Mouse (Mus musculus) heart, adult 2 months (tissue): ENCODE results near the gene Gm5475. TPM values are rescaled to one million over a fixed set of nuclear protein-coding genes. Genes with fewer than 3 reads are reported as not detected.
A peak's percentile ranks its signal among the peaks of the same experiment; 100 is the strongest.

Source experiments
- DNase-seq, 2 experiments: peaks; one replicate each; pipeline ENCODE4 v3.0.0; 2021
- H3K27ac ChIP-seq: fragments of 200-600 bp; 2 replicates; pipeline ENCODE4 v1.8.1; 2022
- H3K27me3 ChIP-seq: fragments of 200-500 bp; 2 replicates; pipeline ENCODE4 v1.6.1; 2012; ENCODE audit warnings: mild to moderate bottlenecking, low read length, inconsistent platforms, mixed read lengths; ENCODE audit not compliant: control insufficient read depth, insufficient read depth
- H3K36me3 ChIP-seq: fragments of 200-500 bp; 2 replicates; pipeline ENCODE4 v1.6.1; 2012; ENCODE audit warnings: low read length, inconsistent platforms; ENCODE audit not compliant: control insufficient read depth, insufficient read depth
- H3K4me1 ChIP-seq: fragments of 200-500 bp; 2 replicates; pipeline ENCODE4 v1.6.1; 2011; ENCODE audit warnings: low read length; ENCODE audit not compliant: control insufficient read depth, insufficient read depth
- H3K4me3 ChIP-seq: fragments of 200-600 bp; 2 replicates; pipeline ENCODE4 v1.8.1; 2022
- H3K79me2 ChIP-seq: fragments of 200-500 bp; replicated peaks from 2 replicates; pipeline ENCODE4 v1.6.1; 2012; ENCODE audit warnings: mild to moderate bottlenecking, inconsistent platforms, low read length, moderate library complexity, mixed read lengths; ENCODE audit not compliant: control insufficient read depth, insufficient read depth
- H3K9ac ChIP-seq: fragments of 200-500 bp; 2 replicates; pipeline ENCODE4 v1.6.1; 2012; ENCODE audit warnings: low read depth, mild to moderate bottlenecking, control low read depth, inconsistent platforms, low read length, mixed read lengths
- CTCF ChIP-seq: fragments of 200-600 bp; IDR thresholded peaks from 2 replicates; pipeline ENCODE4 v1.8.1; 2022; ENCODE audit warnings: antibody characterized with exemption, mild to moderate bottlenecking, moderate library complexity
- EP300 ChIP-seq: fragments of 200-500 bp; IDR thresholded peaks from 2 replicates; pipeline ENCODE4 v1.6.1; 2011; ENCODE audit warnings: low read depth, low read length, control low read depth; ENCODE audit not compliant: insufficient read depth
- POLR2A ChIP-seq: fragments of 200-500 bp; IDR thresholded peaks from 2 replicates; pipeline ENCODE4 v1.6.1; 2011; ENCODE audit warnings: mild to moderate bottlenecking, low read depth, low read length, control low read depth; ENCODE audit not compliant: insufficient read depth
- WGBS: fragments of 180-500 bp; shearing (Covaris S2); methylation state at CpG from one replicate; pipeline ENCODE4 v1.1.7; 2018; 5-methylcytosine and 5-hydroxymethylcytosine counted together
- intact Hi-C: fragments of 180-260 bp; cut with DNase I; formaldehyde crosslinking; loops from one replicate; pipeline ENCODE4 v1.15.1; 2025
- polyA plus RNA-seq: library from polyadenylated mRNA; depleted of rRNA; stranded (reverse); fragments of >200 nt; gene quantifications from 2 replicates; pipeline ENCODE4 v1.2.3, GENCODE M21; 2012
- total RNA-seq, 2 experiments: library from RNA; stranded (reverse); gene quantifications; 2 replicates each; pipeline ENCODE4 v1.2.3; 2021

Gene Gm5475
- total and polyA plus RNA-seq, 3 experiments: not detected

GRCm38 (mm10) chr15:100460942-100461341 lies 39.0 kb downstream of the Gm5475 start:
- H3K4me1 ChIP-seq: no peaks in the 10 kb centered on the region
- peak; percentile 29 to 34 for DNase-seq
- WGBS: 12% methylated on average over 12 of the region's 12 CpGs
- no peak overlapping the region for H3K27ac ChIP-seq
- TF ChIP-seq CTCF: no peak
- no peak for TF ChIP-seq EP300
- TF ChIP-seq POLR2A: no peak
- no peaks in the 10 kb centered on the region for H3K27me3 ChIP-seq
- H3K36me3 ChIP-seq: no peaks in the 10 kb centered on the region
- intact Hi-C loops: loop anchor here (10.0 kb wide), 1 partner anchor 154 kb away; the partner anchor contains the start of gene Dazap2
- no peak overlapping the region for H3K4me3 ChIP-seq
- H3K79me2 ChIP-seq: no peaks in the 10 kb centered on the region
- no peak overlapping the region for H3K9ac ChIP-seq

GRCm38 (mm10) chr15:100461646-100462045 lies 39.7 kb downstream of the Gm5475 start:
- intact Hi-C loops: loop anchor here (10.0 kb wide), 1 partner anchor 153 kb away; the partner anchor contains the start of gene Dazap2
- Histone ChIP-seq H3K4me3 (no peak overlapping the region), H3K79me2 (no peaks in the 10 kb centered on the region), H3K36me3 (no peaks in the 10 kb centered on the region), H3K27me3 (no peaks in the 10 kb centered on the region), H3K9ac (no peak overlapping the region), H3K27ac (no peak overlapping the region), H3K4me1 (no peaks in the 10 kb centered on the region)
- 60% methylated on average over 9 of the region's 9 CpGs for WGBS
- no peak for DNase-seq
- TF ChIP-seq EP300: no peak
- TF ChIP-seq CTCF: no peak
- TF ChIP-seq POLR2A: no peak

DNA sequence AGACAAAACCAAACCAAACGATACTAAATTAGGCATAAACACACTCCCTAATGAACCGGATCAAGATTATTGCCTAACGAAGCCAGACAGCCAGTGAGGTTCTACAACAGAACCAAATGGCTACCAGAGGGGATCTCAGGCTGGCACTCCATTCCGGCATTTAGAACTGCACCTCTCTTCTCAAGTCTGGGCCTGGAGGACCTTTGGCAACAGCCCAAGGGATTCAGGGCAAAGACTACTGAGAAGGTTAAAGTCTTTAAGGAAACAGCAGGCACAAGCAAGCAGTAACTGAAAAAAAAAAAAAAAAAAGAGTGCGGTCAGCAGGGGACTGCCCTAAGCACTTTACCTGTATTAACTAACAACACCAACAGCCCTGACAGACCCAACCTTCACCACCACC lies 40.1 kb downstream of the Gm5475 start:
- TF ChIP-seq CTCF (no peak), POLR2A (no peak), EP300 (no peak)
- Histone ChIP-seq H3K4me3 (no peak overlapping the region), H3K27me3 (no peaks in the 10 kb centered on the region), H3K9ac (no peak overlapping the region), H3K79me2 (no peaks in the 10 kb centered on the region), H3K27ac (no peak overlapping the region), H3K36me3 (no peaks in the 10 kb centered on the region), H3K4me1 (no peaks in the 10 kb centered on the region)
- WGBS: 74% methylated on average over 5 of the region's 5 CpGs
- no peak for DNase-seq
- intact Hi-C loops: loop anchor here (10.0 kb wide), 1 partner anchor 153 kb away; the partner anchor contains the start of gene Dazap2

- Histone ChIP-seq H3K36me3 (no peaks in the 10 kb centered on the region), H3K9ac (no peak overlapping the region), H3K79me2 (no peaks in the 10 kb centered on the region), H3K27ac (no peak overlapping the region), H3K4me1 (no peaks in the 10 kb centered on the region), H3K4me3 (no peak overlapping the region), H3K27me3 (no peaks in the 10 kb centered on the region)
- 22% methylated on average over 6 of the region's 6 CpGs for WGBS
- TF ChIP-seq POLR2A (no peak), EP300 (no peak), CTCF (peak; percentile 85)
- intact Hi-C loops: loop anchor here (10.0 kb wide), 1 partner anchor 151 kb away; the partner anchor contains the start of gene Dazap2
- DNase-seq: peak; percentile 47 to 64
These were observed 41.8 kb downstream of the Gm5475 start for GRCm38 (mm10) chr15:100463712-100464111.

DNA sequence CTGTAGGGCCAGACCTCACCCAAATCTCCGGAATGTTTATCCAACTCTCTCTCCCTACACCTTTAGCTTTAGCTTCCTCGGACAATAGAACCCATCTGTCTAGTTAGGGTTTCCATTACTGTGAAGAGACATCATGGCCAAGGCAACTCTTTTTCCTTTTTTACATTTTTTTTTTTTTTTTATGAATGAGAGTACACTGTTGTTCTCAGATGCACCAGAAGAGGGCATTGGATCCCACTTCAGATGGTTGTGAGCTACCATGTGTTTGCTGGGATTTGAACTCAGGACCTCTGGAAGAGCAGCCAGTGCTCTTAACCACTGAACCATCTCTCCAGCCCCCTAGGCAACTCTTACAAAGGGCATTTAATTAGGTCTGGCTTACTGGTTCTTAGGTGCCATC lies 43.5 kb downstream of the Gm5475 start:
- H3K27me3 ChIP-seq: no peaks in the 10 kb centered on the region
- no peaks in the 10 kb centered on the region for H3K79me2 ChIP-seq
- TF ChIP-seq CTCF: peak; percentile 29
- no peak for TF ChIP-seq EP300
- no peak for TF ChIP-seq POLR2A
- no peaks in the 10 kb centered on the region for H3K36me3 ChIP-seq
- H3K27ac ChIP-seq: no peak overlapping the region
- intact Hi-C loops: loop anchor here (10.0 kb wide), 1 partner anchor 149 kb away; the partner anchor contains the start of gene Dazap2
- 63% methylated on average over 2 of the region's 2 CpGs for WGBS
- H3K4me1 ChIP-seq: peaks cover 4% of the 10 kb centered on the region
- no peak for DNase-seq
- H3K9ac ChIP-seq: no peak overlapping the region
- H3K4me3 ChIP-seq: no peak overlapping the region

GRCm38 (mm10) chr15:100467738-100468137 lies 45.8 kb downstream of the Gm5475 start:
- TF ChIP-seq CTCF: no peak
- TF ChIP-seq EP300: no peak
- TF ChIP-seq POLR2A: no peak
- H3K79me2 ChIP-seq: no peaks in the 10 kb centered on the region
- H3K9ac ChIP-seq: no peak overlapping the region
- H3K27me3 ChIP-seq: no peaks in the 10 kb centered on the region
- DNase-seq: no peak
- H3K4me3 ChIP-seq: no peak overlapping the region
- H3K4me1 ChIP-seq: peaks cover 4% of the 10 kb centered on the region
- 38% methylated on average over 8 of the region's 8 CpGs for WGBS
- H3K27ac ChIP-seq: no peak overlapping the region
- intact Hi-C loops: loop anchor here (2.0 to 10.0 kb wide), 3 partner anchors 27 to 215 kb away; partner anchors contain the start of genes Csrnp2 and Dazap2
- no peaks in the 10 kb centered on the region for H3K36me3 ChIP-seq
